In the genomic region with DNA sequence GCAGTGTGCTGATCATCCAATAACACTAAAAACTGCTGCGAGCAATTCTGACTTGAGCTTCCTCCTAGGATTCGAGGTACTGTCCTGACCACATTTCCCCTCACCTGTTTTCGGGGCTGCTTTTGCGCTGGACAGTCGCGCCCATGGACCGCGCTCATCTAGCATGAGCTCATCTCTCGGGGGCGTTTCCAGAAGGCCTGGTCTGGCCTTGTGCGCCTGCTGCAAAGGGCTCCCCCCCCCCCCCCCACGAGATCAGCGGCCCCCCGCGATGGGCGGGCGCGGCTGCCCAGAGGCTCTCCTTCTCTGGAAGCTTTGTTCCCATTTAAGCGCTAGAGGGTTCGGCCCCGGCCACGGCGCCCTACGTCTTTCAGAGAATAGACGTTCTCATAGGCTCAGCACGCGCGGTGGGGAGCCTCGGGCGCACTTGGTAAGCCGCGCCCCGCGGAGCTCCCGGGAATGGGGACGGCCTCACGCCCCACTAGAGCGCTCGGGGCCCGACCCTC, we compare ENCODE assay signal across 8 mouse cellular contexts. TPM values are rescaled to one million over a fixed set of nuclear protein-coding genes. Genes with fewer than 3 reads are reported as not detected.
A peak's percentile ranks its signal among the peaks of the same experiment; 100 is the strongest.
DNase-seq lines count a peak whose midpoint lies in the region; ATAC-seq and TF ChIP-seq lines count a peak whose summit lies in the region.

No protein-coding gene starts in this region.

- peak overlapping the region; percentile 87 for H3K4me3 ChIP-seq in kidney, embryonic 14.5 days (ENCODE audit: low read length)
- H3K4me3 ChIP-seq in E14TG2a.4 (replicated peaks; ENCODE audit: low read length) = peak overlapping the region; percentile 98
- peak overlapping the region; percentile 83 for H3K4me3 ChIP-seq in embryonic facial prominence, embryonic 11.5 days (ENCODE audit: low read depth, low read length)
- peak overlapping the region; percentile 89 for H3K4me3 ChIP-seq in limb, embryonic 12.5 days (replicated peaks)
- H3K4me3 ChIP-seq in small intestine, adult 2 months (ENCODE audit: low read depth, low read length) = peak overlapping the region; percentile 90

- under 1% methylated on average over 40 of the region's 40 CpGs for WGBS in kidney, embryonic 14.5 days
- under 1% methylated on average over 33 of the region's 40 CpGs for WGBS in embryonic facial prominence, embryonic 11.5 days
- under 1% methylated on average over 40 of the region's 40 CpGs for WGBS in limb, embryonic 12.5 days
- WGBS in small intestine, adult 2 months = 1% methylated on average over 40 of the region's 40 CpGs

- no peaks in the 10 kb centered on the region for H3K27me3 ChIP-seq in kidney, embryonic 14.5 days (ENCODE audit: control insufficient read depth, insufficient read depth, low read length)
- no peaks in the 10 kb centered on the region for H3K27me3 ChIP-seq in E14TG2a.4 (ENCODE audit: insufficient read depth, low read length)
- H3K27me3 ChIP-seq in embryonic facial prominence, embryonic 11.5 days (ENCODE audit: control insufficient read depth, insufficient read depth, low read length) = no peaks in the 10 kb centered on the region
- H3K27me3 ChIP-seq in limb, embryonic 12.5 days = no peaks in the 10 kb centered on the region
- no peaks in the 10 kb centered on the region for H3K27me3 ChIP-seq in small intestine, adult 2 months (ENCODE audit: control insufficient read depth, insufficient read depth, low read length)

- no peak for TF ChIP-seq CTCF in E14TG2a.4 (conservative IDR thresholded peaks at IDR 0.05; ENCODE audit: low read length)
- no peak for TF ChIP-seq CTCF in small intestine, adult 2 months (IDR thresholded peaks at IDR 0.05; ENCODE audit: extremely low read depth, insufficient read length, insufficient replicate concordance, low read depth, low read length)

- H3K4me1 ChIP-seq in kidney, embryonic 14.5 days (ENCODE audit: control insufficient read depth, insufficient read depth, low read length) = peaks cover 6% of the 10 kb centered on the region; the same call in 1 of the 2 replicates
- peaks cover 40% of the 10 kb centered on the region for H3K4me1 ChIP-seq in E14TG2a.4 (replicated peaks; ENCODE audit: low read depth, low read length)
- no peaks in the 10 kb centered on the region for H3K4me1 ChIP-seq in embryonic facial prominence, embryonic 11.5 days (ENCODE audit: control insufficient read depth, insufficient read depth, low read length)
- H3K4me1 ChIP-seq in limb, embryonic 12.5 days (replicated peaks) = peaks cover 12% of the 10 kb centered on the region
- H3K4me1 ChIP-seq in small intestine, adult 2 months (ENCODE audit: control insufficient read depth, insufficient read depth, insufficient read length, low read length) = peaks cover 4% of the 10 kb centered on the region; the same call in 1 of the 2 replicates

- H3K4me2 ChIP-seq in kidney, embryonic 14.5 days (replicated peaks; ENCODE audit: low read depth, low read length) = peak overlapping the region; percentile 78
- H3K4me2 ChIP-seq in embryonic facial prominence, embryonic 11.5 days (ENCODE audit: low read depth, low read length) = peak overlapping the region; percentile 57
- peak overlapping the region; percentile 71 for H3K4me2 ChIP-seq in limb, embryonic 12.5 days

- H3K27ac ChIP-seq in kidney, embryonic 14.5 days (ENCODE audit: low read depth, low read length) = peak overlapping the region; percentile 100
- H3K27ac ChIP-seq in embryonic facial prominence, embryonic 11.5 days (replicated peaks; ENCODE audit: low read depth, low read length) = peak overlapping the region; percentile 100
- H3K27ac ChIP-seq in limb, embryonic 12.5 days = peak overlapping the region; percentile 100
- peak overlapping the region; percentile 97 for H3K27ac ChIP-seq in small intestine, adult 2 months (ENCODE audit: insufficient read depth, low read depth, low read length)

- H3K36me3 ChIP-seq in kidney, embryonic 14.5 days (ENCODE audit: control insufficient read depth, insufficient read depth, low read length) = no peaks in the 10 kb centered on the region
- no peaks in the 10 kb centered on the region for H3K36me3 ChIP-seq in E14TG2a.4 (ENCODE audit: insufficient read depth, low read length)
- H3K36me3 ChIP-seq in embryonic facial prominence, embryonic 11.5 days (replicated peaks; ENCODE audit: control insufficient read depth, insufficient read depth, low read depth, low read length) = no peaks in the 10 kb centered on the region
- H3K36me3 ChIP-seq in limb, embryonic 12.5 days = no peaks in the 10 kb centered on the region
- no peaks in the 10 kb centered on the region for H3K36me3 ChIP-seq in small intestine, adult 2 months (ENCODE audit: control insufficient read depth, insufficient read depth, low read length)

- no peak for DNase-seq in kidney, postnatal 4 days
- DNase-seq in embryonic facial prominence, embryonic 11.5 days (ENCODE audit: low spot score) = no peak
- no peak for DNase-seq in cerebellum, postnatal 25 days
- no peak for DNase-seq in c-Kit-positive CD71-positive TER-119-positive erythroid progenitor cells, embryonic 14.5 days (ENCODE audit: low spot score)

- peak overlapping the region; percentile 83 for H3K9ac ChIP-seq in kidney, embryonic 14.5 days (ENCODE audit: low read depth, low read length)
- peak overlapping the region; percentile 90 for H3K9ac ChIP-seq in embryonic facial prominence, embryonic 11.5 days (replicated peaks; ENCODE audit: low read length)
- peak overlapping the region; percentile 94 for H3K9ac ChIP-seq in limb, embryonic 12.5 days (replicated peaks)

- H3K9me3 ChIP-seq in kidney, embryonic 14.5 days (ENCODE audit: control insufficient read depth, low read length) = no peaks in the 10 kb centered on the region
- no peaks in the 10 kb centered on the region for H3K9me3 ChIP-seq in E14TG2a.4 (ENCODE audit: low read length)
- no peaks in the 10 kb centered on the region for H3K9me3 ChIP-seq in embryonic facial prominence, embryonic 11.5 days (replicated peaks; ENCODE audit: control insufficient read depth, low read length)
- H3K9me3 ChIP-seq in limb, embryonic 12.5 days = no peaks in the 10 kb centered on the region

- peak; percentile 36 for ATAC-seq in kidney, embryonic 14.5 days (ENCODE audit: low FRiP score, low TSS enrichment)
- ATAC-seq in embryonic facial prominence, embryonic 11.5 days (replicated peaks; ENCODE audit: insufficient number of reproducible peaks, low FRiP score, low TSS enrichment, low read depth) = peak; percentile 21
- ATAC-seq in limb, embryonic 12.5 days (ENCODE audit: insufficient number of reproducible peaks, insufficient read depth, low FRiP score, low TSS enrichment, low read depth) = no peak; the same call in 1 of the 2 replicates

- TF ChIP-seq POLR2A in small intestine, adult 2 months (IDR thresholded peaks at IDR 0.05; ENCODE audit: low read depth, low read length) = no peak

RNA-seq across cellular contexts. Expression of a gene that starts 0.6 kb away (rescaled TPM):
- polyA plus RNA-seq in kidney, embryonic 14.5 days (2014; fragmentation: Nextera tagmentation; extraction: Ambion mirVana) = 82.6 and 86.2 TPM in 2 replicates
- polyA plus RNA-seq in embryonic facial prominence, embryonic 11.5 days (2014; fragmentation: Nextera tagmentation; extraction: Ambion mirVana) = 80.3 and 81.9 TPM in 2 replicates
- 65.6 and 68.6 TPM in 2 replicates for polyA plus RNA-seq in limb, embryonic 12.5 days (2016; fragmentation: Nextera tagmentation; extraction: Ambion mirVana)
- 7.0 and 18.7 TPM in 2 replicates for polyA plus RNA-seq in small intestine, adult 2 months (2012; rRNA removed)
